Mouse (Mus musculus) heart, embryonic 10.5 days (tissue): Measurements from ENCODE around the gene Cln5. TPM values are rescaled to one million over a fixed set of nuclear protein-coding genes. Genes with fewer than 3 reads are reported as not detected.
A peak's percentile ranks its signal among the peaks of the same experiment; 100 is the strongest.

Experiments
- DNase-seq: peaks from one replicate; pipeline ENCODE4 v3.0.0-alpha.2; 2017; ENCODE audit warnings: low spot score
- H3K27ac ChIP-seq: fragments of 300-500 bp; sonication (generic); 2 replicates; pipeline ENCODE4 v1.5.1; 2016; ENCODE audit warnings: mild to moderate bottlenecking
- H3K27me3 ChIP-seq: fragments of 300-500 bp; sonication (generic); 2 replicates; pipeline ENCODE4 v1.6.1; 2016; ENCODE audit warnings: mild to moderate bottlenecking; ENCODE audit not compliant: poor library complexity, insufficient read depth, severe bottlenecking
- H3K36me3 ChIP-seq: fragments of 300-500 bp; sonication (generic); 2 replicates; pipeline ENCODE4 v1.6.1; 2016; ENCODE audit warnings: mild to moderate bottlenecking, moderate library complexity
- H3K4me1 ChIP-seq: fragments of 300-500 bp; sonication (generic); 2 replicates; pipeline ENCODE4 v1.6.1; 2016; ENCODE audit warnings: mild to moderate bottlenecking
- H3K4me3 ChIP-seq: fragments of 300-500 bp; sonication (generic); 2 replicates; pipeline ENCODE4 v1.5.1; 2016; ENCODE audit warnings: mild to moderate bottlenecking, moderate library complexity
- H3K9me3 ChIP-seq: fragments of 300-500 bp; sonication (generic); 2 replicates; pipeline ENCODE4 v1.6.1; 2016; ENCODE audit warnings: mild to moderate bottlenecking, moderate library complexity
- WGBS: fragments of 180-500 bp; shearing (Covaris S2); methylation state at CpG from one replicate; pipeline ENCODE4 v1.1.7; 2016; 5-methylcytosine and 5-hydroxymethylcytosine counted together
- polyA plus RNA-seq: library from polyadenylated mRNA; unstranded; fragments of >200 nt; fragmentation: Nextera tagmentation; extraction: Ambion mirVana; gene quantifications from 2 replicates; pipeline ENCODE4 v1.2.1, GENCODE M21; 2016

Cln5 gene
- polyA plus RNA-seq, 1 experiment from 2014 or later, result 28.3 TPM

GRCm38 (mm10) chr14:103086671-103087324 is 16.8 kb downstream of the Cln5 start:
- no peak overlapping the region for H3K4me3 ChIP-seq
- no peak overlapping the region for H3K27ac ChIP-seq
- DNase-seq, result no peak
- no peaks in the 10 kb centered on the region for H3K27me3 ChIP-seq
- H3K4me1 ChIP-seq, result no peaks in the 10 kb centered on the region
- no peaks in the 10 kb centered on the region for H3K9me3 ChIP-seq
- peaks cover 68% of the 10 kb centered on the region for H3K36me3 ChIP-seq
- WGBS, result 88% methylated on average over 4 of the region's 4 CpGs

GRCm38 (mm10) chr14:103087846-103088245 is 17.8 kb downstream of the Cln5 start:
- no peaks in the 10 kb centered on the region for H3K4me1 ChIP-seq
- 56% methylated on average over 5 of the region's 5 CpGs for WGBS
- DNase-seq, result no peak
- no peaks in the 10 kb centered on the region for H3K9me3 ChIP-seq
- peaks cover 67% of the 10 kb centered on the region for H3K36me3 ChIP-seq
- H3K27ac ChIP-seq, result no peak overlapping the region
- no peak overlapping the region for H3K4me3 ChIP-seq
- no peaks in the 10 kb centered on the region for H3K27me3 ChIP-seq

GRCm38 (mm10) chr14:103088624-103089023 is 18.6 kb downstream of the Cln5 start:
- no peak for DNase-seq
- H3K36me3 ChIP-seq, result peaks cover 63% of the 10 kb centered on the region

GRCm38 (mm10) chr14:103093236-103093635 is 23.2 kb downstream of the Cln5 start:
- no peak for DNase-seq
- Histone ChIP-seq H3K4me3 (no peak overlapping the region), H3K36me3 (peaks cover 42% of the 10 kb centered on the region), H3K9me3 (no peaks in the 10 kb centered on the region), H3K4me1 (peaks cover 16% of the 10 kb centered on the region; the same call in 1 of the 2 replicates), H3K27me3 (no peaks in the 10 kb centered on the region), H3K27ac (no peak overlapping the region)
- 86% methylated on average over 3 of the region's 3 CpGs for WGBS

More at GRCm38 (mm10) chr14:103088624-103089023, 18.6 kb downstream of the Cln5 start:
- no peak overlapping the region for H3K4me3 ChIP-seq
- H3K27me3 ChIP-seq, result no peaks in the 10 kb centered on the region
- H3K4me1 ChIP-seq, result 0 out of 2 replicates have a peak, but pooled peaks cover 2% of the 10 kb centered on the region
- WGBS, result 73% methylated on average over 6 of the region's 6 CpGs
- H3K9me3 ChIP-seq, result no peaks in the 10 kb centered on the region
- H3K27ac ChIP-seq, result no peak overlapping the region

GRCm38 (mm10) chr14:103093670-103094069 is 23.7 kb downstream of the Cln5 start:
- Histone ChIP-seq H3K4me3 (no peak overlapping the region), H3K27ac (no peak overlapping the region), H3K36me3 (peaks cover 39% of the 10 kb centered on the region), H3K9me3 (no peaks in the 10 kb centered on the region), H3K27me3 (no peaks in the 10 kb centered on the region), H3K4me1 (peaks cover 16% of the 10 kb centered on the region; the same call in 1 of the 2 replicates)
- no peak for DNase-seq
- 51% methylated on average over 4 of the region's 4 CpGs for WGBS

GRCm38 (mm10) chr14:103095036-103095435 is 25.0 kb downstream of the Cln5 start:
- Histone ChIP-seq H3K27me3 (no peaks in the 10 kb centered on the region), H3K4me1 (peaks cover 16% of the 10 kb centered on the region; the same call in 1 of the 2 replicates), H3K27ac (no peak overlapping the region), H3K9me3 (no peaks in the 10 kb centered on the region), H3K4me3 (no peak overlapping the region), H3K36me3 (peaks cover 30% of the 10 kb centered on the region)
- no peak for DNase-seq
- WGBS, result 87% methylated on average over 8 of the region's 8 CpGs

GRCm38 (mm10) chr14:103095826-103096225 is 25.8 kb downstream of the Cln5 start:
- Histone ChIP-seq H3K4me3 (no peak overlapping the region), H3K36me3 (peaks cover 29% of the 10 kb centered on the region), H3K27me3 (no peaks in the 10 kb centered on the region), H3K27ac (no peak overlapping the region), H3K4me1 (peaks cover 16% of the 10 kb centered on the region; the same call in 1 of the 2 replicates), H3K9me3 (no peaks in the 10 kb centered on the region)
- 92% methylated on average over 8 of the region's 8 CpGs for WGBS
- DNase-seq, result no peak

GRCm38 (mm10) chr14:103096621-103097020 is 26.6 kb downstream of the Cln5 start:
- no peak overlapping the region for H3K4me3 ChIP-seq
- no peak for DNase-seq
- peaks cover 16% of the 10 kb centered on the region; the same call in 1 of the 2 replicates for H3K4me1 ChIP-seq
- no peaks in the 10 kb centered on the region for H3K27me3 ChIP-seq
- H3K9me3 ChIP-seq, result no peaks in the 10 kb centered on the region
- peaks cover 22% of the 10 kb centered on the region for H3K36me3 ChIP-seq
- H3K27ac ChIP-seq, result no peak overlapping the region
- WGBS, result 86% methylated on average over 6 of the region's 6 CpGs

- Histone ChIP-seq H3K36me3 (peaks cover 18% of the 10 kb centered on the region), H3K4me1 (peaks cover 16% of the 10 kb centered on the region; the same call in 1 of the 2 replicates), H3K9me3 (no peaks in the 10 kb centered on the region), H3K4me3 (peak overlapping the region; percentile 89), H3K27ac (peak overlapping the region; percentile 100), H3K27me3 (no peaks in the 10 kb centered on the region)
- 6% methylated on average over 2 of the region's 2 CpGs for WGBS
- DNase-seq, result no peak
Observed at GRCm38 (mm10) chr14:103098213-103098586, 28.2 kb downstream of the Cln5 start.

- Histone ChIP-seq H3K36me3 (peaks cover 16% of the 10 kb centered on the region), H3K4me3 (peak overlapping the region; percentile 89), H3K9me3 (no peaks in the 10 kb centered on the region), H3K27me3 (no peaks in the 10 kb centered on the region), H3K27ac (peak overlapping the region; percentile 100), H3K4me1 (peaks cover 13% of the 10 kb centered on the region; the same call in 1 of the 2 replicates)
- WGBS, result under 1% methylated on average over 72 of the region's 86 CpGs
- DNase-seq, result peak; percentile 92
Observed at GRCm38 (mm10) chr14:103098587-103099235, 28.7 kb downstream of the Cln5 start.

GRCm38 (mm10) chr14:103099238-103099933 is 29.4 kb downstream of the Cln5 start, which contains the start of gene Fbxl3:
Gene Fbxl3 (minus strand): TSS chr14:103099566.
- DNase-seq, result peak; percentile 96
- no peaks in the 10 kb centered on the region for H3K9me3 ChIP-seq
- peak within 1 kb of the TSS; percentile 100 for H3K27ac ChIP-seq
- peaks cover 8% of the 10 kb centered on the region; the same call in 1 of the 2 replicates for H3K4me1 ChIP-seq
- H3K4me3 ChIP-seq, result peak within 1 kb of the TSS; percentile 89
- H3K36me3 ChIP-seq, result peaks cover 14% of the 10 kb centered on the region
- WGBS, result under 1% methylated on average over 88 of the region's 88 CpGs
- H3K27me3 ChIP-seq, result no peaks in the 10 kb centered on the region

GRCm38 (mm10) chr14:103100296-103100695 is 30.3 kb downstream of the Cln5 start:
- peaks cover 8% of the 10 kb centered on the region; the same call in 1 of the 2 replicates for H3K4me1 ChIP-seq
- peaks cover 5% of the 10 kb centered on the region for H3K36me3 ChIP-seq
- no peaks in the 10 kb centered on the region for H3K27me3 ChIP-seq
- no peaks in the 10 kb centered on the region for H3K9me3 ChIP-seq
- no peak for DNase-seq
- WGBS, result 83% methylated on average over 13 of the region's 13 CpGs
- H3K27ac ChIP-seq, result no peak overlapping the region; the same call in 1 of the 2 replicates
- H3K4me3 ChIP-seq, result peak overlapping the region; percentile 89; the same call in 1 of the 2 replicates
